Mouse (Mus musculus) regulatory T cell (primary cell): Measurements from ENCODE around the gene Methig1.
"Not testable (repeated sequence)": the region's sequence is repeated elsewhere in the genome, so short reads cannot be mapped to it uniquely, and the experiment has no call there.

Experiments
- in situ Hi-C: fragments of 300-600 bp; cut with MboI, MseI; formaldehyde crosslinking; loops from one replicate; pipeline ENCODE4 v1.15.1; 2025; ENCODE audit warnings: high pct_unique_total_duplicates

Gene Methig1

GRCm38 (mm10) chr15:100352711-100353250, at the start of gene Methig1, which contains the start of gene Mettl7a2:
Gene Methig1 (plus strand): TSS chr15:100353149.
Gene Mettl7a2 (plus strand): TSS chr15:100353200.
- in situ Hi-C loops, result loop anchor here (25.0 kb wide), 1 partner anchor 90 kb away; no protein-coding TSS in a partner anchor

DNA sequence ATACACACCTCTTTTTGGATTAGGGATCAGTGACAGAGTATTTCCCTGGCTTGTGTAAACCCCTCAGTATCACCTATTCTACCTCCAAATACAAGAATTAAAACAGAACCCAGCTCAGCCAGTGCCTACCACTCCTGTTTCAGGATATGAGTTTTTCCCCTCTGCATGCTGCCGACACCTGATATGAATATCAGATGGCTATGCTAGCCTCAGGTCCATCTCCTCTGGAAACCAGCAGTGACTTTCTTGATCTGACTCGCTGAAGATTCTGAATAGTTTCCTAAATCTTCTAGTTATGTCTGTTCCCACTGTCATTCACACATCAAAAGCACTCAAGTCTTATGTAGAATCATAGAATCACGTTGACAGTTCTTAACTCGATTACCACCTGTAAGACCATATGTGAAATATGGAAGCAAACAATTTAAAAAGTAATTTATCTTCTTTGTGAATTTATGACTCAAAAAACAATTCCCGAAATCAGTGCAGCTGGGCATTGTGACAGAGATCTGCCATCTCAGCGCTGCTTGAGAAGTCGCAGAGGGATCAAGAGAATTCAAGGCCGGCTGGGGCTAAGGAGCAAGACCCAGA, 49.4 kb upstream of the Methig1 start:
- in situ Hi-C loops, result no loop called here

DNA sequence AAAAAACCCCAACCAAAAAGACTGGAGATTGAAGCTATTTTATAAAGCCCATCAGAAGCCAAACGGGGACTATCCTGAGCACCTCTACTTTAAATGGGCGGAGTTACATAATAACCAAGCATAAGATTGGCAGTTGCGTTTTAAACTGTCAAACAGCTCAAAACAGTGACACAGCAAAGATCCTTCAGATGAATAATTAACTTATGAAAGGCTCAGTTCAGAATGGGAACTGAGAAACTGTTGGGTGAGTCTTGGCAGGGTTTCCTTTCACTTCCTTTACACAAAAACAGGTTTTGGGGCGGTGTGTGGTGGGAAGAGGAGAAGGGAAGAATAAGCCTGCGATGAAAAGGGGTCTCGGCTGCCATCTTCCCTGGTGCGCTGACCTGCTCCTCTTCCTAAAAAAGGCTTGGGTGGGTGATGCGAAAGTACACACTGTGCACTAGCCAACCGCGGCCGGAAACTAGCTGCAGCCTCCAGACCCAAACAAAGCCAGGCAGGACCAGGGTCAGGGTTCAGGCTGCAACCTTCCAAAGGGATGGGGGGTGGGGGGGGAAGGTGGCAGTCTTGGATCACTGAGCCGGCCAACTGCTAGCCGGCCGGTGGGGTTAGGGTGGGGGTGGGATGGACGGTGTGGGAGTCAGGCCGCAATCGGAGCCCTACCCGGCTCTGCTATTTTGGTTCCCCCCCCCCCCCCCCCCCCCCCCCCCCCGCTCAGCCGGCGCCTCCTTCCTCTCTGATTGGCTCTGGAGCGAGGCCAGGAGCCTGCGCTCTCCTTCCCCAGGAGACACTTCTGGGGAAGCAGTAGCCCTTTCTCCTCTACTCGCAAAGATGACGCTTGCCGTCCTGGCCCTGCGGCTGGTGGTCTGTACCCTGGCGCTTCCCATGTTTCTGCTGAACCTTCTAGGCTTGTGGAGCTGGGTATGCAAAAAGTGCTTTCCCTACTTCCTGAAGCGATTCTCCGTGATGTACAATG, 48.6 kb upstream of the Methig1 start, which contains the start of gene Mettl7a1:
Mettl7a1 (plus strand) TSS at position 122 of the 973 bp plus-strand sequence.
- in situ Hi-C loops, result no loop called here

- in situ Hi-C loops, result no loop called here
Observed at GRCm38 (mm10) chr15:100306201-100306600, 46.7 kb upstream of the Methig1 start.

- in situ Hi-C loops, result not testable (repeated sequence)
Observed at GRCm38 (mm10) chr15:100307438-100308096, 45.4 kb upstream of the Methig1 start.

- in situ Hi-C loops, result no loop called here
Observed at GRCm38 (mm10) chr15:100312346-100312745, 40.6 kb upstream of the Methig1 start.

DNA sequence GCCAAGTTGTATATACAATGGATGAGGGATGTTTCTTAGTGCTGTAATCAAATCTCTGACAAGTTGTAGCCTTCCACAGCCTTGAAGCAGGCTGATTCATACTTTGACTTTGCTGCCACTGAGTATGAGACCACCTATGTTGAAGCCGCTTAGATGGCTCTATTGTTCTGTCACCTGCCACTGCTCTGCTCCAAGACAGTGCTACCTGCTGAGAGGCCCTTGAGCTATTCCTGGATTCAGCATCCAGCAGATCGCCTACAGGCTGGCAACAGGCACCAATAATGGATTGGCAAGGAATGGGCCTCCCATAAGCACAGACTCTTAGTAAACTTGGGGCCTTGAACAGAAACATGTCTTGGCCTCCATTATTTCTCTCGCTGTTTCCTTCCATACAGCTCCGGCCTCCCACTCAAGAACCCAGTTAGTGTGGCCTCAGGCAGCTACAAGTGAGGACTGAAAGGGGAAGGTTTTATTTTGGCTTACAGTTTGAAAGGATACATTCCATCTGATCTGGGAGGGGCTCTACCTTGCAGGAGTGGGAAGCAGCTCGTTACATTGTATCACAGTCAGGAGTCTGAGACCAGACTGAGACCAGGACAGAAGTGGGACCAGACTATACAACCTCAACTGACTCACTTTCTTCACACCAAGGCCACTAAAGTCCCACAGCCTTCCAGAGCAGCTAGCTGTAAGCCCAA, 38.4 kb upstream of the Methig1 start:
- in situ Hi-C loops, result no loop called here

DNA sequence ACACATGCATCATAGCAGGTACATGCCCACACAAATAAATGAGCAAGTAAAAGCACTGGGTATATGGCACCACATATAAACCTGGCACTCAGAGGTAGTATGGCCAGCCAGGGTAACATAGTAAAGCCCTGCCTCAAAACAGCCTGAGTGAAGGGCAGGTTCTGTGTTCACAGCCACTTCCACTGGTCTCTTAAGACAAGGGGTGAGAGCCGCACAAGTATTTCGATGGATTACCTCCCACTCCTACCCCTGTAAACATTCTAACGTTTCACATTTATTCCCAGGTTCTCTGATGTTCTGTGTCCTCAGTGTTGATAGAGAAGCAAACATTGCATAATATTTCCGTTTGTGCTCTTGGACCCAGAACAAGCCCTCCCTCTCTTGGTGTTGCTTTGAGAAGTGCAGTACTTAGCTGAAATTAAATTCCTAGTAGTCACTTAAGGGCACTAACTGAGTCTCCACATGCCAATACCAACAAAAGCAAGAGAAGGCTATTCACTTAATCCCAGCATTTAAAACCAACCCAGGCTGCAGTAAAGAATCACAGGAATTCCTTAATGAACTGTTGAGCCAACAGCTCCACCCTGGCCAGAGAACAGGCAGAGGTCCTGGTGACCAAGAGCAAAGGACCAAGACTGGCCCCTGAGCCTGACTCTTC, 34.8 kb upstream of the Methig1 start:
- in situ Hi-C loops, result not testable (repeated sequence)

DNA sequence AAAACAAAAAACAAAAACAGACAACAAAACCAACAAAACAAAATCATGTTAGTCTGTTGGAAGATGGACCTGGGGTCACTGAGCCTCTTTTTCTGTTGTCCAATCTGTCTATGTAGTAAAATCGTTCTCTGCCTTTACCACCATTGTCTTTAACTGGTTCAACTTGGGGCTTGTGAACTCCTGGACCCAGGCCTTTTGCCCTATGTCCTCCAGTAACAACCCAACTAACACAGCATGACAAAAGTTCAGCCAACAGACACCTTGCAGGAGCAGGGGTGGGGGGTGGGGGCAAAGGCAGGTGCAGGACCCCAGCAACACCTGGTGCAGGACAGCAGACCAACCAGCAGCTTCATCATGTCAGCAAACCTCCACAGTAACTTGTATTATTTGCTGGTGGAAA, 33.1 kb upstream of the Methig1 start:
- in situ Hi-C loops, result loop anchor here (5.0 kb wide), 1 partner anchor 132 kb away; no protein-coding TSS in a partner anchor

GRCm38 (mm10) chr15:100320295-100320905, 32.5 kb upstream of the Methig1 start:
- in situ Hi-C loops, result loop anchor here (5.0 kb wide), 1 partner anchor 132 kb away; no protein-coding TSS in a partner anchor

DNA sequence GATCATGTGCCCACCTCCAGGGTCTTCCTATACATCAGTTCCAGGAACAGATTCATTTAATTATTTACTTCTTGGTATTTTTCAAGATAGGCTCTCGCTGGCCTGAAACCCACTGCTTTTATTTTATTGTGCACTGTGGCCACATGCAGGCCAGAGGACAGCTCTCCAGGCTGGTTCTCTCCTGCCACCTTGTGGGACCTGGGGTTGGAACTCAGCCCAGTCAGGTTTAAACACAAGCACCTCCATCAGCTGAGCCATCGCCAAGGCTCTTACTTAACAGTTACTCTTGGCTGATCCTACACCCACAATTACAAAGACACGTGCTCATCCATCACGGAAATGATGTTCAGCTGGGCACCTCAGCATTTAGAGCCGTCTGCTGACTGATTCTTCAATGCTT, 31.8 kb upstream of the Methig1 start:
- in situ Hi-C loops, result loop anchor here (5.0 kb wide), 1 partner anchor 131 kb away; no protein-coding TSS in a partner anchor

DNA sequence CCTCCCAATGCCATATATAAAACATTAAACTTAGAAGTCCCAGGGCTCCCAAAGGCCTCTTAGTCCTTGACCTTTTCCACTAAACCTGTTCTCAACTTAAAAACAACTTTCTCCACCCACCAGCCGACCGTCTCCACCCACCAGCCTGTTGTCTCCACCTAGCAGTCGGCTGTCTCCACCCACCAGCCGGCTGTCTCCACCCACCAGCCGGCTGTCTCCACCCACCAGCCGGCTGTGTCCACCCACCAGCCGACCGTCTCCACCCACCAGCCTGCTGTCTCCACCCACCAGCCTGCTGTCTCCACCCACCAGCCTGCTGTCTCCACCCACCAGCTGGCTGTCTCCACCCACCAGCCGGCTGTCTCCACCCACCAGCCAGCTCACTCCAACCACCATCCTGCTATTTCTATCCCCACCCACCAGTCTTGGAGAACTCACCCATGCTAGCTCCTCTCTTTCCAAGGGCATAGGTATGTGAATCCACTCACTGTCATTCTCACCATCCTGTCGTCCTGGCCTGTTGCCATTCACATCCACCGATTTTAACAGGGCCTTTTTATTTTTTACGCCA, 28.8 kb upstream of the Methig1 start:
- in situ Hi-C loops, result loop anchor here (5.0 kb wide), 1 partner anchor 128 kb away; no protein-coding TSS in a partner anchor

DNA sequence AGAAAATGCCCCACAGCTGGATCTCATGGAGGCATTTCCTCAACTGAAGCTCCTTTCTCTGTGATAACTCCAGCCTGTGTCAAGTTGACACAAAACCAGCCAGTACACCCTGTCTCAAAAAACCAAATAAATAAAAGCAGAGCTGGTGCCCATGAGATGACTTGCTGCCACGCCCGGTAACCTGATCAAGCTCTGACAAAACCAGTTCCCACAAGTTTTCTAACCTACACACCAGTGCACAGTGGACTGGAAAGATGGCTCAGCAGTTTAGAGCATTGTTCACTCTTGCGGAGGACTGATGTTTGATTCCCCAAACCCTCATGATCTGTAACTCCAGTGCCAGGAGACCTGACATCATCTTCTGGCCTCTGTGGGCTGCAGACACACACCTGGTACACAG, 27.7 kb upstream of the Methig1 start:
- in situ Hi-C loops, result no loop called here

GRCm38 (mm10) chr15:100328089-100328488, 24.9 kb upstream of the Methig1 start:
- in situ Hi-C loops, result not testable (repeated sequence)

- in situ Hi-C loops, result not testable (repeated sequence)
Observed at GRCm38 (mm10) chr15:100329336-100329735, 23.6 kb upstream of the Methig1 start.

GRCm38 (mm10) chr15:100330739-100331138, 22.2 kb upstream of the Methig1 start:
- in situ Hi-C loops, result loop anchor here (5.0 kb wide), 1 partner anchor 47 kb away; no protein-coding TSS in a partner anchor

DNA sequence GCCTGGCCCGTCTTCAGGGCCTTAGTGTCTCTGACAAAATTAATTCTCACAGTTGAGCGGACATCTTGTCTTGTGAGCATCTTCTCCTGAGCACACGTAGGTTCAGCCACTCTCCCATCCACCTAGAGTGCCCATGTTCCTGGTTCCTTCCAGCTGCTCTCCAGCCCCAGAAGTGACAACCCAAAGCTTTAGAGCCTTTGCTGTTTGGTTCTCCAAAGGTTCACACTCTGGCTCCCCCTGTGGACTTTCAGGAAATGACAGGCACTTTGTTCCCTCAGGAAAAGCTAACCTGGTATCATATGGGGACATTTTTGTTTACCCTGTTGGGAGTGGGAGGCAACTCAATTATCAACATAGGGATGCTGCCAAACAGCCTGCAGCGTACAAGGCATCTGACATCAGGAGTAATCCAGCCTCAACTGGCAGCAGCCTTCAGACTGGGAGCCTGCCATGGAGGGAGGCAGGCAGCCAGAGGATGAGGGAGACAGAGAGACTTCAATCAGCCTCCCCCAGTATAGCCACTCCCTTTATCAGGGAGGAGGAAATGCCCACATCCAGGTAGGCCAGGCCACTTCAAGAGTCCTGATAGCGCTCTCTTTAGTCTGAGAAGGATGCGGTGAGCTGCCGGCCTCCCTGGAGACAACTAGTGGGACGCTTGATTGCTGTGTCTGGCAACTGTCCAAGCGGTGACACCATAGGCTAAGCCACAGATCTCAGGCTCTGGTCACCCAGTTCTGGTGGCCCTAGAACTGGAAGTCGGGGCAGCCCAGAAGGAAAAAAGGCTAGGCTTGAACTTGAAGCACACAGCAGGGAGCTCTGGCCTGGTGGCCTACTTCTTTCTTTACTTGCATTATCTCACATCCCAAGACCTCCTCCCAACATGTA, 20.6 kb upstream of the Methig1 start:
- in situ Hi-C loops, result loop anchor here (5.0 kb wide), 1 partner anchor 45 kb away; no protein-coding TSS in a partner anchor

GRCm38 (mm10) chr15:100334629-100335028, 18.3 kb upstream of the Methig1 start, which contains the start of gene Mettl7a3:
Gene Mettl7a3 (plus strand): TSS chr15:100334929.
- in situ Hi-C loops, result loop anchor here (5.0 kb wide), 1 partner anchor 43 kb away; no protein-coding TSS in a partner anchor
